Mouse (Mus musculus): ENCODE measurements around the gene Pbrm1. TPM values are rescaled to one million over a fixed set of nuclear protein-coding genes. Genes with fewer than 3 reads are reported as not detected.

The Pbrm1 gene
- total and polyA plus RNA-seq, 3 experiments: 7.7 to 52.8 (median 49.6) TPM

DNA sequence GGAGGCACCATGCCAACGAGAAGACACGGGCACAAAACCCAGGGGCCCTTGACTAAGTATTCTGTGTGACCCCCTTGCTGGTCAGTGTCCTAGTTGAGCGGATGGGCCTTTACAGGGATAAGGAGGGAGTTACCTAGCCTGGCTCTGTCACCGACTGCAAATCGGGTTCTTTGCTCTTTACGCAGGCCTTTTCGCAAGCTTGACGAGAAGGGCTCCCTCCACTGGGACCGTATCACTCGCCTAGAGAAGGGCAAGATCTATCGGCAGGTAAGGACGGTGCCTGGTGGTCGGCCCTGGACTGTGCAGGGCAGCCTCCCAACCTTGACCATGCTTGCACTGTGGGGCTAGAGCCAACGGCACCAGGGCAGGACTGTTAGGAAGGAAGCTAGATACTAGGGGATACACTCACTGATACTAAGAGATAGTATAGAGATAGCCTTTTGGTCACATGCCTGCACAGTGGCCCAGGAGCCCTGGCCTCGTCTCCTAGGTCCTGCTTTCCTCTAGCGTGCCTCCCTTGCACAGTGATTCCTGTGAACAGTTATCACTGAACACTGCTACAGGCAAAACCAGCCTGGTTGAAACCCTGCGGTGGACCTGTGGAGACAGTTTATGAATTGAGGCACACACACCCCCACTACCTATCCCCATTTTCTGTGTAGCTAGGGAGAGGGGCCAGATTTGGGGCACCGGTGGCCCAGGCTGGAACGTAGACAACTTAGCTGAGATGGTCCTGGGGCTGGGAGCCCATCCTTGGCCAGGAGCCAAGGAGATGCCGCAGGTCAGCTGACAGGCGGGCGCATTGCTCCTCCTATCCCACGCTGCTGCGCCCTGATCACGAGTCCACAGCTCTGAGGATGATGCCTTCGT is 117.7 kb downstream of the Pbrm1 start:
- 83% methylated on average over 26 of the region's 26 CpGs for WGBS
- TF ChIP-seq CTCF (IDR thresholded peaks at IDR 0.05) (no peak), EP300 (IDR thresholded peaks at IDR 0.05; ENCODE audit: insufficient read depth, low read depth, low read length) (no peak), POLR2A (IDR thresholded peaks at IDR 0.05; ENCODE audit: insufficient read depth, low read depth, low read length) (no peak)
- H3K9ac ChIP-seq (ENCODE audit: low read depth, low read length): no peak overlapping the region
- peaks cover 1% of the 10 kb centered on the region for H3K4me1 ChIP-seq (ENCODE audit: control insufficient read depth, insufficient read depth, low read length)
- no peaks in the 10 kb centered on the region for H3K36me3 ChIP-seq (ENCODE audit: control insufficient read depth, insufficient read depth, low read length)
- no peak overlapping the region; the same call in 1 of the 2 replicates for H3K27ac ChIP-seq
- no peaks in the 10 kb centered on the region for H3K27me3 ChIP-seq (ENCODE audit: control insufficient read depth, insufficient read depth, low read length)
- intact Hi-C loops (cut with DNase I): no loop called here
- H3K4me3 ChIP-seq: no peak overlapping the region
- no peaks in the 10 kb centered on the region for H3K79me2 ChIP-seq (replicated peaks; ENCODE audit: control insufficient read depth, insufficient read depth, low read length)
- DNase-seq: peak in 1 of 2 experiments; percentile 26

DNA sequence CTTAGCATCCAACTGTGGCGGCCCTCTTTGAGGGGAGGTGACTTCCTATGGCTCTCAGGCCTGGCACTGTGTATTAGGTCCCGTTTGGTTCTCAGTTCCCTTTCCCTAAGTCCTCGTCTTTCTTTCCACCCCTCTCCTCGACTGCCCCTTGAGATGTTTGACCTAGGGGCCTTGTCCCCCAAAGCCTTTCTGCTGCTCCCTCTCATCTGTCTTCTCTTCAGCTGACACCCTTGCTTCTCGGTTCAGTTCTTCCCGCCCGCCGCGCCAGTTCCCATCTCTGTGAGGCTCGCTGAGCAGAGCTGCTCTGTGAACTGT is 118.3 kb downstream of the Pbrm1 start:
- H3K79me2 ChIP-seq (replicated peaks; ENCODE audit: control insufficient read depth, insufficient read depth, low read length): no peaks in the 10 kb centered on the region
- intact Hi-C loops (cut with DNase I): no loop called here
- H3K9ac ChIP-seq (ENCODE audit: low read depth, low read length): no peak overlapping the region
- DNase-seq: peak in 1 of 2 experiments; percentile 32
- H3K36me3 ChIP-seq (ENCODE audit: control insufficient read depth, insufficient read depth, low read length): no peaks in the 10 kb centered on the region
- H3K4me3 ChIP-seq: no peak overlapping the region
- H3K4me1 ChIP-seq (ENCODE audit: control insufficient read depth, insufficient read depth, low read length): no peaks in the 10 kb centered on the region; the same call in none of the 2 replicates
- H3K27ac ChIP-seq: peak overlapping the region; percentile 49; the same call in 1 of the 2 replicates
- TF ChIP-seq CTCF (IDR thresholded peaks at IDR 0.05) (no peak), POLR2A (IDR thresholded peaks at IDR 0.05; ENCODE audit: insufficient read depth, low read depth, low read length) (no peak), EP300 (IDR thresholded peaks at IDR 0.05; ENCODE audit: insufficient read depth, low read depth, low read length) (no peak)
- 69% methylated on average over 10 of the region's 10 CpGs for WGBS
- no peaks in the 10 kb centered on the region for H3K27me3 ChIP-seq (ENCODE audit: control insufficient read depth, insufficient read depth, low read length)

DNA sequence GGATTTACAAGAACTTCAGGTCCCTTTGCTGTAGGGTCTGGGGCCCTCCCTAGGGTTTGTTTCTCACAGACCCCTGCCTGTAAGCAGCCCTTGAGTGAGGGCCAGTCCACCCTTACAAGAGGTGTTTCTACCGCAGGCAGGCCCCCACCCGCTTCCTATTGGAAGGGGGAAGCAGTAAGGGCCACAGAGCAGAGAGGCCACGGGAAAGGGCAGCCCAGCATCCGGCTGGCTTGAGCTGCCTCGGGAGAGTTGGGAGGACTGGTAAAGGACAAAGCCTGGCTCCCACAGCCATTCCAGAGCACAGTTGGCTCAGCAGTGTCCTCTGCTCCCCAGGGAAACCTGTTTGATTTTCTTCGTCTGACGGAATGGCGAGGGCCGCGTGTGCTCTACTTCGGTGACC is 118.9 kb downstream of the Pbrm1 start:
- H3K9ac ChIP-seq (ENCODE audit: low read depth, low read length): no peak overlapping the region
- WGBS: 25% methylated on average over 11 of the region's 11 CpGs
- DNase-seq: peak; percentile 51 to 54

DNA sequence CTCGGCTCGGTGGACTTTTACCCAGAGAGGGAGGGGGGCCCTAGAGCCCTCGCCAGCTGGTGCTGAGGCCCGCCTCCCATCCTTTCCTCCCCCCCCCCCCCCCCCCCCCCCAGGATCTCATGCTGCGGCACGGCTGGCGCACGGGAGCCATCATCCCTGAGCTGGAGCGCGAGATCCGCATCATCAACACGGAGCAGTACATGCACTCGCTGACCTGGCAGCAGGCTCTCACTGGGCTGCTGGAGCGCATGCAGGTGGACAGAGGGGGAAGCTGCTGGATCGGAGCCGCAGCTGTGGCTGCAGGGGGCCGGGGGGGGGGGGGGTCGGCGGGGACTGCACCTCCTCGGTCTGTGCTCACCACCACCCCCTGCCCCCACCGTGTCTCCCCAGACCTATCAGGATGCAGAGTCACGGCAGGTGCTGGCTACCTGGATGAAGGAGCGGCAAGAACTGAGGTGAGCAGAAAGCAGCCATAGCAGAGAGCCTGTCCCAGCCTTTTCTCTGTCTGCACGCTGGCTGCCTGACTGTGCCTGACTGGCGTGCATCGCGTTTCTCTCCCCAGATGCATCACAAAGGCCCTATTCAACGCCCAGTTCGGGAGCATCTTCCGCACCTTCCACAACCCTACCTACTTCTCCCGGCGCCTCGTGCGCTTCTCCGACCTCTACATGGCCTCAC is 119.4 kb downstream of the Pbrm1 start:
- no peaks in the 10 kb centered on the region; the same call in none of the 2 replicates for H3K4me1 ChIP-seq (ENCODE audit: control insufficient read depth, insufficient read depth, low read length)
- WGBS: 82% methylated on average over 25 of the region's 35 CpGs
- no peak overlapping the region; the same call in 1 of the 2 replicates for H3K27ac ChIP-seq
- H3K9ac ChIP-seq (ENCODE audit: low read depth, low read length): no peak overlapping the region
- intact Hi-C loops (cut with DNase I): no loop called here
- no peak for TF ChIP-seq CTCF (IDR thresholded peaks at IDR 0.05)
- no peak for TF ChIP-seq POLR2A (IDR thresholded peaks at IDR 0.05; ENCODE audit: insufficient read depth, low read depth, low read length)
- no peak for TF ChIP-seq EP300 (IDR thresholded peaks at IDR 0.05; ENCODE audit: insufficient read depth, low read depth, low read length)
- H3K79me2 ChIP-seq (replicated peaks; ENCODE audit: control insufficient read depth, insufficient read depth, low read length): no peaks in the 10 kb centered on the region
- no peak for DNase-seq
- no peaks in the 10 kb centered on the region for H3K36me3 ChIP-seq (ENCODE audit: control insufficient read depth, insufficient read depth, low read length)
- no peak overlapping the region for H3K4me3 ChIP-seq
- no peaks in the 10 kb centered on the region for H3K27me3 ChIP-seq (ENCODE audit: control insufficient read depth, insufficient read depth, low read length)

More for the DNA sequence above, 118.9 kb downstream of the Pbrm1 start:
- no peaks in the 10 kb centered on the region for H3K79me2 ChIP-seq (replicated peaks; ENCODE audit: control insufficient read depth, insufficient read depth, low read length)
- H3K36me3 ChIP-seq (ENCODE audit: control insufficient read depth, insufficient read depth, low read length): no peaks in the 10 kb centered on the region
- intact Hi-C loops (cut with DNase I): no loop called here
- no peaks in the 10 kb centered on the region; the same call in none of the 2 replicates for H3K4me1 ChIP-seq (ENCODE audit: control insufficient read depth, insufficient read depth, low read length)
- no peaks in the 10 kb centered on the region for H3K27me3 ChIP-seq (ENCODE audit: control insufficient read depth, insufficient read depth, low read length)
- no peak overlapping the region for H3K4me3 ChIP-seq
- H3K27ac ChIP-seq: peak overlapping the region; percentile 49
- TF ChIP-seq CTCF (IDR thresholded peaks at IDR 0.05) (no peak), POLR2A (IDR thresholded peaks at IDR 0.05; ENCODE audit: insufficient read depth, low read depth, low read length) (no peak), EP300 (IDR thresholded peaks at IDR 0.05; ENCODE audit: insufficient read depth, low read depth, low read length) (no peak)

DNA sequence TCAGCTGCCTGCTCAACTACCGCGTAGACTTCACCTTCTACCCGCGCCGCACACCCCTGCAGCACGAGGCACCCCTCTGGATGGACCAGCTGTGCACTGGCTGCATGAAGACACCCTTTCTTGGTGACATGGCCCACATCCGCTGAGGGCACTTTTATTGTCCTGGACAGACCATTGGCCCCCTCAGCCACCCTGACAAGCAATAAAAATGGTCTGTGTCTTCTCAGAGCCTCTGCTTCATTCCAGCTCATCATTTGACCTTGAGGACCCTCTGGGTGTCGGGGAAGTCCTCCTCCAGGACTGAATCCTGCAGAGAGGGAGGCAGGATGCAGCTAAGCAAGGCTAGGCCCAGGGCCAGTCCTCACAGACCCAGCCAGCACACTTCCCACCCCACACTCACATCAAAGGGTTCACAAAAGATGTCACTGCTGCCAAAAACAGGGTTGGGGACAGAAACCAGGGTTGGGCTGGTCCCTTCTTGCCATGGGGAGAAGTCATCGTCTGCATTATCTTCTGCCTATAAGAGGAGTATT is 120.0 kb downstream of the Pbrm1 start:
- no peaks in the 10 kb centered on the region for H3K36me3 ChIP-seq (ENCODE audit: control insufficient read depth, insufficient read depth, low read length)
- H3K79me2 ChIP-seq (replicated peaks; ENCODE audit: control insufficient read depth, insufficient read depth, low read length): no peaks in the 10 kb centered on the region
- H3K4me3 ChIP-seq: no peak overlapping the region
- WGBS: 81% methylated on average over 9 of the region's 9 CpGs
- H3K9ac ChIP-seq (ENCODE audit: low read depth, low read length): no peak overlapping the region
- no peaks in the 10 kb centered on the region; the same call in none of the 2 replicates for H3K4me1 ChIP-seq (ENCODE audit: control insufficient read depth, insufficient read depth, low read length)
- H3K27me3 ChIP-seq (ENCODE audit: control insufficient read depth, insufficient read depth, low read length): no peaks in the 10 kb centered on the region
- DNase-seq: peak in 1 of 2 experiments; percentile 21
- TF ChIP-seq CTCF (IDR thresholded peaks at IDR 0.05) (no peak), EP300 (IDR thresholded peaks at IDR 0.05; ENCODE audit: insufficient read depth, low read depth, low read length) (no peak), POLR2A (IDR thresholded peaks at IDR 0.05; ENCODE audit: insufficient read depth, low read depth, low read length) (no peak)
- intact Hi-C loops (cut with DNase I): no loop called here
- H3K27ac ChIP-seq: no peak overlapping the region

Data from heart, adult 2 months (tissue).